ENCODE assay signal across 9 mouse cellular contexts in genomic region chr9:42652756-42653155, GRCm38 (mm10).
DNase-seq lines count a peak whose midpoint lies in the region; ATAC-seq and TF ChIP-seq lines count a peak whose summit lies in the region.
"Had no signal": no experiment of that assay in that cellular context is flagged by ENCODE, and none has a peak within 500 bp of the region (broad histone marks: within the 10 kb centered on the region; RNA-seq: fewer than 3 reads in every experiment).

No protein-coding gene starts in this region.

- H3K36me3 ChIP-seq in CH12.LX (replicated peaks in 1 of 2; ENCODE audit: control insufficient read depth in 1 of 2, insufficient read depth in 1 of 2, low read length in 1 of 2), result no peaks in the 10 kb centered on the region
- no peaks in the 10 kb centered on the region for H3K36me3 ChIP-seq in liver, postnatal 0 days (replicated peaks; ENCODE audit: insufficient read depth, low read length)
- H3K36me3 ChIP-seq: limb, embryonic 12.5 days had no signal

- no peaks in the 10 kb centered on the region for H3K4me1 ChIP-seq in CH12.LX (ENCODE audit: control insufficient read depth in 1 of 2, insufficient read depth in 2 of 2)
- H3K4me1 ChIP-seq in liver, postnatal 0 days (ENCODE audit: insufficient read depth), result no peaks in the 10 kb centered on the region
- H3K4me1 ChIP-seq: limb, embryonic 12.5 days had no signal

- peaks cover 85% of the 10 kb centered on the region for H3K27me3 ChIP-seq in CH12.LX (replicated peaks)
- no peaks in the 10 kb centered on the region for H3K27me3 ChIP-seq in liver, postnatal 0 days (ENCODE audit: insufficient read depth, low read length)
- H3K27me3 ChIP-seq: limb, embryonic 12.5 days had no signal

- H3K27ac ChIP-seq in CH12.LX (ENCODE audit: insufficient read depth, low read depth), result no peak overlapping the region
- H3K27ac ChIP-seq in liver, postnatal 0 days (ENCODE audit: low read depth), result no peak overlapping the region
- H3K27ac ChIP-seq: limb, embryonic 12.5 days had no signal

- TF ChIP-seq CTCF in CH12.LX (conservative IDR thresholded peaks at IDR 0.05 in 1 of 2, IDR thresholded peaks at IDR 0.05 in 1 of 2; ENCODE audit: low read depth in 2 of 2, low read length in 2 of 2), result no peak
- TF ChIP-seq CTCF in liver, postnatal 0 days (IDR thresholded peaks at IDR 0.05; ENCODE audit: low read depth), result no peak

- TF ChIP-seq RAD21 in CH12.LX (IDR thresholded peaks at IDR 0.05; ENCODE audit: low read depth, low read length), result no peak

- in situ Hi-C loops in CH12.LX (cut with MboI; ENCODE audit: low pct_ligation_motif_present, low pct_unique_long_range_greater_than_20kb, low sequenced_read_pairs), result no loop called here

- no peak for ATAC-seq in liver, postnatal 0 days
- no peak for ATAC-seq in megakaryocyte-erythroid progenitor cell, adult 5-6 weeks (replicated peaks; ENCODE audit: low FRiP score, low TSS enrichment, poor library complexity, severe bottlenecking)

- no peak for TF ChIP-seq POLR2A in CH12.LX (IDR thresholded peaks at IDR 0.05; ENCODE audit: low read depth, low read length)

- 75% methylated on average over 2 of the region's 2 CpGs for WGBS in liver, postnatal 0 days (ENCODE audit: insufficient replicate concordance)

- H3K4me2 ChIP-seq in CH12.LX (ENCODE audit: insufficient read depth, low read depth, poor library complexity, severe bottlenecking), result no peak overlapping the region
- no peak overlapping the region for H3K4me2 ChIP-seq in liver, postnatal 0 days (ENCODE audit: low read depth, low read length)
- H3K4me2 ChIP-seq: limb, embryonic 12.5 days had no signal

- no peaks in the 10 kb centered on the region for H3K9me3 ChIP-seq in CH12.LX (replicated peaks; ENCODE audit: low read length)
- H3K9me3 ChIP-seq in liver, postnatal 0 days (ENCODE audit: low read length), result no peaks in the 10 kb centered on the region
- H3K9me3 ChIP-seq: limb, embryonic 12.5 days had no signal

- H3K9ac ChIP-seq in CH12.LX (ENCODE audit: insufficient read depth, low read depth), result no peak overlapping the region
- no peak overlapping the region for H3K9ac ChIP-seq in liver, postnatal 0 days (replicated peaks)
- H3K9ac ChIP-seq: limb, embryonic 12.5 days had no signal

- peak; percentile 55 to 68 for DNase-seq in heart, postnatal 10 days
- DNase-seq in heart, adult 11 months, result no peak
- DNase-seq in CH12.LX (ENCODE audit: extremely low read depth), result peak; percentile 21
- DNase-seq in c-Kit-positive CD71-positive TER-119-negative erythroid progenitor cells, embryonic 14.5 days (ENCODE audit: low read depth), result peak; percentile 11
- peak; percentile 21 for DNase-seq in liver, postnatal 0 days
- no peak for DNase-seq in gastrocnemius, postnatal 36 days
- DNase-seq in frontal cortex, postnatal 14 days (ENCODE audit: low spot score in 2 of 2), result no peak

- TF ChIP-seq EP300 in CH12.LX (IDR thresholded peaks at IDR 0.05; ENCODE audit: low read length), result no peak
- no peak for TF ChIP-seq EP300 in liver, postnatal 0 days (IDR thresholded peaks at IDR 0.05; ENCODE audit: low read depth)

- dilution Hi-C loops in CH12.LX (cut with MboI; ENCODE audit: extremely low pct_ligation_motif_present, extremely low pct_unique_long_range_greater_than_20kb, low sequenced_read_pairs), result no loop called here

- H3K4me3 ChIP-seq in CH12.LX (replicated peaks in 1 of 3; ENCODE audit: low read depth in 2 of 3, low read length in 2 of 3, poor library complexity in 1 of 3), result no peak overlapping the region
- no peak overlapping the region for H3K4me3 ChIP-seq in liver, postnatal 0 days (ENCODE audit: low read depth, low read length)
- H3K4me3 ChIP-seq: limb, embryonic 12.5 days had no signal

- intact Hi-C loops in heart, postnatal 10 days (cut with DNase I), result no loop called here
- intact Hi-C loops in gastrocnemius, postnatal 36 days (cut with DNase I), result no loop called here

- H3K79me2 ChIP-seq in CH12.LX (replicated peaks; ENCODE audit: control insufficient read depth, extremely low read depth, insufficient read depth, poor library complexity, severe bottlenecking), result no peaks in the 10 kb centered on the region

TF ChIP-seq in CH12.LX, 34 proteins besides CTCF, POLR2A, EP300 and RAD21:
- TF ChIP-seq MAX (IDR thresholded peaks at IDR 0.05; ENCODE audit: low read length) (no peak), NELFE (IDR thresholded peaks at IDR 0.05; ENCODE audit: low read depth, low read length) (no peak), PAX5 (IDR thresholded peaks at IDR 0.05; ENCODE audit: low read length) (no peak), MYC (IDR thresholded peaks at IDR 0.05; ENCODE audit: low read depth, low read length) (no peak), HCFC1 (IDR thresholded peaks at IDR 0.05; ENCODE audit: low read depth, low read length) (no peak), E2F4 (IDR thresholded peaks at IDR 0.05; ENCODE audit: insufficient replicate concordance, low read depth, low read length) (no peak), MEF2A (IDR thresholded peaks at IDR 0.05; ENCODE audit: borderline replicate concordance, low read depth, low read length) (no peak)
TF ChIP-seq in CH12.LX: peak in this region for 0.

Comparison
In these comparisons a context has a peak if more than half of its experiments do, and no peak if none do; other contexts are left out.
1. DNase-seq: peak in heart, postnatal 10 days (2 of 2), CH12.LX (single experiment), c-Kit-positive CD71-positive TER-119-negative erythroid progenitor cells, embryonic 14.5 days (single experiment) and liver, postnatal 0 days (single experiment); none in heart, adult 11 months (single experiment), gastrocnemius, postnatal 36 days (0 of 2) and frontal cortex, postnatal 14 days (0 of 2).